Mouse (Mus musculus): ENCODE measurements around the gene Lrrc25.

DNA sequence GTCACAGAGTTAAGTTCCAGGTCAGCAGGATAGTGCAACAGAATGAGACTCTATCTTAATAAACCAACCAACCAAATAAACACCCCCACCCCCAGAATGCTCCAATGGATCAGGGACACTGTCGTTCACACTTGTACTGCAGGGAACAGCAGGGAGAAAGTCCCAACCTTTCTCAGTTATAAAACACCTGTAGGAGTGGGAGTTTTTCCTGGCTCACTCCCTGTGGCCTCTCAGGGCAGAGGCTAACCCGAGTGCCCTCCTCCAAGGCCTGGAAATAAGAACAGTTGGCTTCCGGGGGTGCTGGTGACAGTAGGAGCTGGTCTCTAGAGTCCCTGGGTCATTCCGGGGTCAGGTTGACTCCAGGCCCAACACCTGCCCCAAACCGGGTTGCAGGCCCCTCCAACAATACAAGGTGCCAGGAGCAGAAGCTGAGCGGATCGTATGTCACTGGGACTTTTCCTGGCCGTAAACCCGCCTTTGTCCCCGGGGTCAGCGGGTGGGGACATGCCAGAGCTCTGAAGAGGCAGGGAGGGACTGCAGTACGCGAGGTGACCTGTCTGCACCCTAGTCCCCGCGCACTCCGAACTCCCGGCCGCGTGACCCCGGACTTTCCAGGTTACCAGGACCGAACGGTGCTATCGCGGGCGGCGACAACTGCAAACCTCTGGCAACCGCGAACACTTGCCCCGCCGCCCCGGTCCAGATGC, 43.1 kb downstream of the Lrrc25 start:
- no peak for TF ChIP-seq CTCF (IDR thresholded peaks at IDR 0.05; ENCODE audit: low read depth, low read length)
- no peak for TF ChIP-seq POLR2A (IDR thresholded peaks at IDR 0.05; ENCODE audit: extremely low read depth, insufficient read depth, low read length)

All from liver, adult 2 months (tissue).